Mouse (Mus musculus) spleen, adult 2 months (tissue): Measurements from ENCODE around the gene Itga11.

Source experiments
- CTCF ChIP-seq: fragments of 200-500 bp; IDR thresholded peaks from 2 replicates; pipeline ENCODE4 v1.5.1; 2011; ENCODE audit warnings: mild to moderate bottlenecking, inconsistent platforms; ENCODE audit not compliant: insufficient read depth, insufficient read length, insufficient replicate concordance; ENCODE audit errors: extremely low read depth
- POLR2A ChIP-seq: fragments of 200-500 bp; IDR thresholded peaks from 2 replicates; pipeline ENCODE4 v1.6.1; 2011; ENCODE audit warnings: low read depth, low read length, inconsistent platforms

GRCm38 (mm10) chr9:62679398-62679797, 1.8 kb downstream of the Itga11 start:
- no peak for TF ChIP-seq POLR2A
- TF ChIP-seq CTCF = no peak
